Mouse (Mus musculus) liver, adult 2 months (tissue): ENCODE measurements around the gene Gm38119. TPM values are rescaled to one million over a fixed set of nuclear protein-coding genes. Genes with fewer than 3 reads are reported as not detected.

Experiments
- DNase-seq: peaks from one replicate; pipeline ENCODE4 v3.0.0-alpha.2; 2011; ENCODE audit warnings: low read depth, low spot score; ENCODE audit errors: extremely low read depth
- H3K27ac ChIP-seq: fragments of 200-500 bp; replicated peaks from 2 replicates; pipeline ENCODE4 v1.5.1; 2012; ENCODE audit warnings: low read depth, mild to moderate bottlenecking, control low read depth, inconsistent platforms, low read length; ENCODE audit not compliant: insufficient read depth
- H3K27me3 ChIP-seq: fragments of 200-500 bp; 2 replicates; pipeline ENCODE4 v1.6.1; 2012; ENCODE audit warnings: mild to moderate bottlenecking, moderate library complexity, low read length, inconsistent platforms; ENCODE audit not compliant: control insufficient read depth, insufficient read depth
- H3K36me3 ChIP-seq: fragments of 200-500 bp; 2 replicates; pipeline ENCODE4 v1.6.1; 2012; ENCODE audit warnings: low read length, inconsistent platforms; ENCODE audit not compliant: control insufficient read depth, insufficient read depth
- H3K4me1 ChIP-seq: fragments of 200-500 bp; 2 replicates; pipeline ENCODE4 v1.6.1; 2011; ENCODE audit warnings: low read length; ENCODE audit not compliant: control insufficient read depth, insufficient read depth
- H3K4me3 ChIP-seq: fragments of 200-500 bp; 2 replicates; pipeline ENCODE4 v1.5.1; 2011; ENCODE audit warnings: low read depth, mild to moderate bottlenecking, control low read depth, low read length, moderate library complexity; ENCODE audit not compliant: insufficient read depth
- H3K79me2 ChIP-seq: fragments of 200-500 bp; 2 replicates; pipeline ENCODE4 v1.6.1; 2012; ENCODE audit warnings: inconsistent platforms, mild to moderate bottlenecking, low read length, moderate library complexity; ENCODE audit not compliant: control insufficient read depth, insufficient read depth
- H3K9ac ChIP-seq: fragments of 200-500 bp; 2 replicates; pipeline ENCODE4 v1.6.1; 2012; ENCODE audit warnings: low read depth, mild to moderate bottlenecking, control low read depth, inconsistent platforms, low read length
- CTCF ChIP-seq: fragments of 200-500 bp; IDR thresholded peaks from 2 replicates; pipeline ENCODE4 v1.5.1; 2011; ENCODE audit warnings: low read depth, low read length, control low read depth
- POLR2A ChIP-seq: fragments of 200-500 bp; IDR thresholded peaks from 2 replicates; pipeline ENCODE4 v1.6.1; 2011; ENCODE audit warnings: low read length, control low read depth; ENCODE audit not compliant: insufficient read depth; ENCODE audit errors: extremely low read depth
- WGBS: fragments of 180-500 bp; shearing (Covaris S2); methylation state at CpG from one replicate; pipeline ENCODE4 v1.1.7; 2018; 5-methylcytosine and 5-hydroxymethylcytosine counted together
- polyA plus RNA-seq: library from polyadenylated mRNA; depleted of rRNA; stranded (reverse); fragments of >200 nt; gene quantifications from 2 replicates; pipeline ENCODE4 v1.2.3, GENCODE M21; 2012; rRNA removed
- total RNA-seq: library from RNA; depleted of rRNA; stranded (reverse); fragments of >200 nt; gene quantifications from 2 replicates; pipeline ENCODE4 v1.2.3, GENCODE M21; 2014; rRNA removed

Gm38119 gene
- total RNA-seq = not detected in 2 replicates
- polyA plus RNA-seq = not detected in 2 replicates

DNA sequence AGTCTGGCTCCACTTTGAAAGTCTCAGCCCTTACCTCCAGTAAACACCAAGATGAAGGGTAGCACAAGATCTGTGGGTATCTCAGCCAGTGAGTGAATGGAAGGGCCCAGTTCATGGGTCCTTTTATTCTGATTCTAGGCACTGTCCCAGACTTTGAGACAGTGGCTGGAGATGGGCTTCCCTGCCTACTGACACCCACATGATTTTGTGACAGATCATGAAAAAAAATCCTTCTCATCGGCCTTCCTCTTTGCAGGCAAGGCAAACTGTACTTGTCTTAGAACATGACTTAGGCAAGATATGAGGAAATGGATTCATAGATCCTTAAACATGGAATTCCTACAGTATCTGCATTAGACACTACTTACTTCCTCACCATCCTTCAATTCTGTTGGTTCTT is at the start of gene Gm38119:
Gene Gm38119, minus strand, starts transcription at position 101 of the 400 bp plus-strand sequence.
- 59% methylated on average over 1 of the region's 1 CpGs for WGBS
- Histone ChIP-seq H3K36me3 (no peaks in the 10 kb centered on the region), H3K79me2 (no peaks in the 10 kb centered on the region), H3K9ac (no peak within 1 kb of the TSS), H3K27me3 (no peaks in the 10 kb centered on the region), H3K4me3 (no peak within 1 kb of the TSS), H3K27ac (no peak within 1 kb of the TSS), H3K4me1 (no peaks in the 10 kb centered on the region)
- no peak for DNase-seq
- TF ChIP-seq CTCF (no peak), POLR2A (no peak)

DNA sequence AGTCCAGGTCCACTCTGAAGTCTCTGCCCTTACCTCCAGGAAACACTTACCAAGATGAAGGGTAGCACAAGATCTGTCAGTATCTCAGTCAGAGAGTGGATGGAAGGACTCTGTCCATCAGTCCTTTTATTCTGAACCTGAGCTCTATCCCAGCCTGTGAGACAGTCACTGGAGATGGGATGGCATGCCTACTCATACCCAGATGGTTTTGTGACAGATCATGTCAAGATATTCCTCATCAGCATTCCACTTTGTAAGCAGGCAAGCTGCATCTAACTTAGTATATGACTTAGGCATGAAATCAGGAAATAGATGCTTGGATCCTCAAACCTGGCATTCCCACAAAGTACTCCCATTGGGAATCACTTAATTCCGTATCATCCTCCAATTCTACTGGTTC is 39.9 kb upstream of the Gm38119 start, which contains the start of gene Lce1i:
Gene Lce1i, minus strand, starts transcription at position 101 of the 400 bp plus-strand sequence.
- Histone ChIP-seq H3K79me2 (no peaks in the 10 kb centered on the region), H3K27ac (no peak within 1 kb of the TSS), H3K4me1 (no peaks in the 10 kb centered on the region), H3K36me3 (no peaks in the 10 kb centered on the region), H3K27me3 (no peaks in the 10 kb centered on the region), H3K9ac (no peak within 1 kb of the TSS), H3K4me3 (no peak within 1 kb of the TSS)
- TF ChIP-seq POLR2A (no peak), CTCF (no peak)
- 66% methylated on average over 1 of the region's 1 CpGs for WGBS
- no peak for DNase-seq

DNA sequence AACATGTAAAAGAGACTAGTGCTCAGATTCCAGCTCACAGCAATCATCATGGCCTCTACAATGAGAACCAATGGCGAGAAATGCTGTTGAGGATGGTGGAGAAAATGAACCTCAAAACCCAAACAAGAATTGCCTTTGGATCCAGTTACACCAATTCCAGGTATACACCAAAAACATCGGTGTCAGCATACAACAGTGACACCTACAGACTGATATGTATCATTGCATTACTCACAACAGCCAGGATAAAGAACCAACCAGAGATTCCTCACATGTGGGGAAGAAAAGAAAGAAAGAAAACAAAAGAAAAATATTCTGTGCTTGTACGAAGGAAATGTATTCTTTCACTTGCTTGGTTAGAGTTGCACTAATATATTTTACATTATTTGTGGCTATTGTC is 32.7 kb upstream of the Gm38119 start:
- H3K79me2 ChIP-seq = no peaks in the 10 kb centered on the region
- H3K4me3 ChIP-seq = no peak overlapping the region
- H3K27me3 ChIP-seq = no peaks in the 10 kb centered on the region
- 18% methylated on average over 3 of the region's 3 CpGs for WGBS
- no peak overlapping the region for H3K9ac ChIP-seq
- TF ChIP-seq POLR2A (no peak), CTCF (no peak)
- DNase-seq = peak; percentile 5
- no peak overlapping the region for H3K27ac ChIP-seq
- H3K4me1 ChIP-seq = no peaks in the 10 kb centered on the region
- H3K36me3 ChIP-seq = no peaks in the 10 kb centered on the region

DNA sequence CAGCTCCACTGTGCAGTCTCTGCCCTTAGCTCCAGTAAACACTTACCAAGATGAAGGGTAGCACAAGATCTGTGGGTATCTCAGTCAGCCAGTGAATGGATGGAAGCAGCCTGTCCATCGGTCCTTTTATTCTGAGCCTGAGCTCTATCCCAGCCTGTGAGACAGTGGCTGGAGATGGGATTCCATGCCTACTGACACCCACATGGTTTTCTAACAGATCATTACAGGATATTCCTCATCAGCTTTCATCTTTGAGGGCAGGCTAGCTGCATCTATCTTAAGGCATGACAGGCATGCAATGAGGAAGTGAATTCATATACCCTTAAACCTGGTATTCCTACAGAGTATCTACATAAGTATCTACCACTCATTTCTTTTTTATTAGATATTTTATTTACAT is 26.1 kb upstream of the Gm38119 start, which contains the start of gene Lce1h:
Gene Lce1h, minus strand, starts transcription at position 101 of the 400 bp plus-strand sequence.
- H3K27me3 ChIP-seq = no peaks in the 10 kb centered on the region
- no peaks in the 10 kb centered on the region for H3K36me3 ChIP-seq
- H3K4me3 ChIP-seq = no peak within 1 kb of the TSS
- DNase-seq = no peak
- TF ChIP-seq CTCF (no peak), POLR2A (no peak)
- 92% methylated on average over 1 of the region's 1 CpGs for WGBS
- no peak within 1 kb of the TSS for H3K9ac ChIP-seq
- H3K4me1 ChIP-seq = no peaks in the 10 kb centered on the region
- no peak within 1 kb of the TSS for H3K27ac ChIP-seq
- no peaks in the 10 kb centered on the region for H3K79me2 ChIP-seq

DNA sequence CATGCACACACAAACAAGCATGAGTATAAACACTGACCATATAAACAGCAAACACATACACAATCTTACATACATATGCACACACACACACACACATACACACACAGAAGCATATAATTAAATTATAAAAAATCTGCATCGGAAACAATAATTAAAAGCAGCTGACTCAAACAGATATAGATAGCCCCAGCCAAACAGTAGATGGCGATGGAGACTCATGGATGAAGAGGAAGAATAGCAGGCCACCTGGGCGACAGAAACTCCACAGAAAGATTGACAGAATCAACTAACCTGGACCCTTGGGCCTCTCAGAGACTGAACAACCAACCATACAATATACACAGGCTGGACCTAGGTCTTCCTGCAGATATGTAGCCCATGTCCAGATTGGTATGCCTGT is 14.3 kb upstream of the Gm38119 start:
- H3K4me1 ChIP-seq = no peaks in the 10 kb centered on the region
- TF ChIP-seq CTCF (no peak), POLR2A (no peak)
- no peak overlapping the region for H3K9ac ChIP-seq
- H3K27me3 ChIP-seq = no peaks in the 10 kb centered on the region
- no peak overlapping the region for H3K27ac ChIP-seq
- WGBS = 33% methylated on average over 3 of the region's 3 CpGs
- H3K79me2 ChIP-seq = no peaks in the 10 kb centered on the region
- H3K36me3 ChIP-seq = no peaks in the 10 kb centered on the region
- no peak overlapping the region for H3K4me3 ChIP-seq
- no peak for DNase-seq

DNA sequence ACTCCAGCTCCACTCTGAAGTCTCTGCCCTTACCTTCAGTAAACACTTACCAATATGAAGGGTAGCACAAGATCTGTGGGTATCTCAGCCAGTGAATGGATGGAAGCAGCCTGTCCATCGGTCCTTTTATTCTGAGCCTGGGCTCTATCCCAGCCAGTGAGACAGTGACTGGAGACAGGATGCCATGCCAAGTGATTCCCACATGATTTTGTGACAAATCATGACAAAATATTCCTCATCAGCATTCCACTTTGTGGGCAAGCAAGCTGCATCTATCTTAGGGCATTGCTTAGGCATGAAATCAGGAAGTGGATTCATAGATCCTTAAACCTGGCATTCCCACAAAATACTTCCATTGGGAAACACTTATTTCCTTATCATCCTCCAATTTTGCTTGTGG is 13.3 kb upstream of the Gm38119 start, which contains the start of gene Lce1g:
Gene Lce1g, minus strand, starts transcription at position 101 of the 400 bp plus-strand sequence.
- no peaks in the 10 kb centered on the region for H3K36me3 ChIP-seq
- 82% methylated on average over 1 of the region's 1 CpGs for WGBS
- H3K27me3 ChIP-seq = no peaks in the 10 kb centered on the region
- no peak within 1 kb of the TSS for H3K27ac ChIP-seq
- no peak for DNase-seq
- TF ChIP-seq POLR2A = no peak
- TF ChIP-seq CTCF = no peak
- H3K79me2 ChIP-seq = no peaks in the 10 kb centered on the region
- no peak within 1 kb of the TSS for H3K4me3 ChIP-seq
- H3K9ac ChIP-seq = no peak within 1 kb of the TSS
- H3K4me1 ChIP-seq = no peaks in the 10 kb centered on the region
